Mouse (Mus musculus): ENCODE measurements around the gene Zpr1.
A peak's percentile ranks its signal among the peaks of the same experiment; 100 is the strongest.

Gene Zpr1

GRCm38 (mm10) chr9:46272677-46273454, at the start of gene Zpr1:
TSS of gene Zpr1 (plus strand) at chr9:46273064.
- DNase-seq (ENCODE audit: low spot score): peak; percentile 88

- DNase-seq (ENCODE audit: low spot score): no peak
Observed at GRCm38 (mm10) chr9:46223090-46223489, 49.8 kb upstream of the Zpr1 start.

- DNase-seq (ENCODE audit: low spot score): no peak
Observed at GRCm38 (mm10) chr9:46224101-46224500, 48.8 kb upstream of the Zpr1 start.

GRCm38 (mm10) chr9:46224945-46225660, 47.8 kb upstream of the Zpr1 start:
- no peak for DNase-seq (ENCODE audit: low spot score)

GRCm38 (mm10) chr9:46227064-46227614, 45.7 kb upstream of the Zpr1 start:
- no peak for DNase-seq (ENCODE audit: low spot score)

GRCm38 (mm10) chr9:46228491-46228890, 44.4 kb upstream of the Zpr1 start, which contains the start of gene Apoa1:
TSS of gene Apoa1 (plus strand) at chr9:46228580.
- DNase-seq (ENCODE audit: low spot score): no peak

GRCm38 (mm10) chr9:46229573-46230449, 43.1 kb upstream of the Zpr1 start:
- DNase-seq (ENCODE audit: low spot score): peak; percentile 84

- no peak for DNase-seq (ENCODE audit: low spot score)
Observed at GRCm38 (mm10) chr9:46230450-46230975, 42.4 kb upstream of the Zpr1 start.

- DNase-seq (ENCODE audit: low spot score): no peak
Observed at GRCm38 (mm10) chr9:46235196-46235595, 37.7 kb upstream of the Zpr1 start.

GRCm38 (mm10) chr9:46235596-46235648, 37.4 kb upstream of the Zpr1 start, which contains the start of gene Apoc3:
TSS of gene Apoc3 (minus strand) at chr9:46235636.
- no peak for DNase-seq (ENCODE audit: low spot score)

- no peak for DNase-seq (ENCODE audit: low spot score)
Observed at GRCm38 (mm10) chr9:46235649-46236048, 37.2 kb upstream of the Zpr1 start.

- DNase-seq (ENCODE audit: low spot score): no peak
Observed at GRCm38 (mm10) chr9:46238850-46239249, 34.0 kb upstream of the Zpr1 start.

- no peak for DNase-seq (ENCODE audit: low spot score)
Observed at GRCm38 (mm10) chr9:46240526-46241153, 32.2 kb upstream of the Zpr1 start, which contains the start of gene Apoa4. TSS of gene Apoa4 (plus strand) at chr9:46240696.

GRCm38 (mm10) chr9:46241818-46242217, 31.0 kb upstream of the Zpr1 start:
- no peak for DNase-seq (ENCODE audit: low spot score)

GRCm38 (mm10) chr9:46243122-46243521, 29.7 kb upstream of the Zpr1 start:
- DNase-seq (ENCODE audit: low spot score): no peak

GRCm38 (mm10) chr9:46243584-46243983, 29.3 kb upstream of the Zpr1 start:
- DNase-seq (ENCODE audit: low spot score): no peak

GRCm38 (mm10) chr9:46246752-46247324, 26.0 kb upstream of the Zpr1 start:
- peak; percentile 65 for DNase-seq (ENCODE audit: low spot score)

- no peak for DNase-seq (ENCODE audit: low spot score)
Observed at GRCm38 (mm10) chr9:46256177-46256576, 16.7 kb upstream of the Zpr1 start.

GRCm38 (mm10) chr9:46256658-46257385, 16.0 kb upstream of the Zpr1 start:
- no peak for DNase-seq (ENCODE audit: low spot score)

- DNase-seq (ENCODE audit: low spot score): no peak
Observed at GRCm38 (mm10) chr9:46257546-46257945, 15.3 kb upstream of the Zpr1 start.

- DNase-seq (ENCODE audit: low spot score): no peak
Observed at GRCm38 (mm10) chr9:46259111-46259510, 13.8 kb upstream of the Zpr1 start.
